Mouse (Mus musculus): ENCODE results near the gene Specc1. TPM values are rescaled to one million over a fixed set of nuclear protein-coding genes. Genes with fewer than 3 reads are reported as not detected.

The Specc1 gene
- under 1 TPM; 0.65 to 0.84 TPM for total RNA-seq (2023)

DNA sequence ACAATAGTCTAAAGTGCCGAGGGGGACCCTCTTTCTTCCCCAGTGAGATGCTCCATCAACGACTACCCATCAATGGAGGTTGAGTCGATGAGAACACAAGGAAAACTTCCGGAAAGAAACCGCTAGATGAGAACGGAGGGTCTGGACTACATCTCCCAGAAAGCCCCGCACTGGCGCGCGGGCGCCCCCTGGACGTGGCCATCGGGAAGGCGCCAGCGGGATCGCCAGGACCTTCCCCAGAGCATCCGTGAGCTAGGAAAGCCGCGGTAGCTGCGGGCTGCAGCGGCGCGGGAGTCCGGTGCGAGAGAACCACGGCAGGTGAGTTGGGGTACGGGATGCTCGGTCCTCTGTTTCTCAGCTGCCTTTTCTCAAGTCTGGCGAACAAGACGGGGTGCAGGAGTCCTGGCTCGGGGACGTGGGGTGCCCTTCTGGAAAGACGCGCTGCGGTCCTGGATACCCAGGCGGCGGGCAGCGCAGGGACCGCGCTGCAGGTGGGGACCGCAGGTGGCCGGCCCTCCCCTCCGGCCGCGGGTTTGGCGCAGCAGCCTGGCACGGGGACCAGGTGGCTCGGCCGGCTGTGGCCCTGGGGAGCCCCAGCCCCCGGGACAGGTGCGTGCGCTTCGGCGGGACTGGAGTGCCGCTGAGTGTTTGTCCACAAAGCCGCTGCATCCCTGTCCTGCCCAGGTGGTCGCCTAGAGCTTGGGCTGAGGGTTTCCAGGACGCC lies at the start of gene Specc1:
Gene Specc1 (plus strand): TSS at position 192 of the 724 bp plus-strand sequence.

DNA sequence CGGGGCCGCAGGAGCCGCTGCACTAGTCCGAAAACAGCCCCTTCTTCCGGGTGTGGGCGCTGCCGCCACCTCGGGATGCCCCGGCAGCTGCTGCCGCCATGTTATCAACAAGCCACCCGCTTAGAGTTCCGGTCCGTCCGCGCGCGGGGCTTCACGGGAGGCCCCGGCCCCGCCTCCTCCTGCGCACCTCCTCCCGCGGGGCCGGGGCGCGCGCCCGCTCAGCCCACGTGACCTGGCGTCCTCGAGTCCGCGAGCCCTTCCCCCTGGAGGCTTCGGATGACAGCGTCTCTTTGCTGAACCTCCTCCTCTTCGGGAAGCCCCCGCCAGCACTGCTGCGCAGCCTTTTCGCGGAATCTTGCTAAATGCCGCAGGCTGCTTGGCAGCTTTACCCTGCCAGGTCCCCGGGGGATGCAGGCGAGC lies 26.5 kb upstream of the Specc1 start, which contains the start of gene Akap10:
Gene Akap10 (minus strand): TSS at position 155 of the 420 bp plus-strand sequence.

GRCm38 (mm10) chr11:62248401-62249244 lies 292.1 kb downstream of the Specc1 start, which contains the start of gene Adora2b:
Adora2b (plus strand) TSS chr11:62248984.

Other genes with a start within 250 kb of the Specc1 start
- not detected for gene Slc5a10, start 235.9 kb upstream of the Specc1 start, total RNA-seq (2023)
- gene Prpsap2, start 194.7 kb upstream of the Specc1 start, total RNA-seq (2023): 10 to 100 TPM; 53.8 to 60.0 TPM
- gene Ulk2, start 101.7 kb upstream of the Specc1 start, total RNA-seq (2023): 10 to 100 TPM; 30.6 to 36.9 TPM
- gene Akap10, start 26.5 kb upstream of the Specc1 start, total RNA-seq (2023): 10 to 100 TPM; 61.4 to 64.8 TPM

All from B cell, adult 67 days (primary cell).